ENCODE assay signal across 20 mouse cellular contexts in the genomic region with DNA sequence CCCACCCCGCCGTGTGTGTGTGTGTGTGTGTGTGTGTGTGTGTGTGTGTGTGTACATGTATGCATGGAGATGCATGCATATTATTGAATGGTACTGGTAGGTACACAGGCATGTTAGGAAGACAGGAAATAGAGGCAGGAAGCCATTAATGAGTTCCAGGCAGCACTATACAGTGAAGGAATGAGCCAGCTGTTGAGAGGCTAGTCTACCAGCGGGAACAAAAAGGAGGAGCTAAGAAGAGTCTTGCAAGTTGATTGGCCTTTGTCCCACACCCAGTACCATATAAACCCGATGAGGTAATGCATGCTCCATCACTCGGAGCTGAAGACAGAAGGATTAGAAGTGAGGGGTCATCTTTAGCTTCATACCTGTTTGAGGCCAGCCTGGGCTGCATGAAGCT. TPM values are rescaled to one million over a fixed set of nuclear protein-coding genes. Genes with fewer than 3 reads are reported as not detected.
DNase-seq lines count a peak whose midpoint lies in the region; ATAC-seq lines count a peak whose summit lies in the region.
"Had no signal": no experiment of that assay in that cellular context is flagged by ENCODE, and none has a peak within 500 bp of the region (broad histone marks: within the 10 kb centered on the region; RNA-seq: fewer than 3 reads in every experiment).

No protein-coding gene starts in this region.

- H3K4me3 ChIP-seq in kidney, embryonic 16.5 days (ENCODE audit: low read length) = no peak overlapping the region
- H3K4me3 ChIP-seq in hindbrain, embryonic 11.5 days (ENCODE audit: low read depth, low read length) = no peak overlapping the region
- H3K4me3 ChIP-seq in limb, embryonic 10.5 days = no peak overlapping the region
- no peak overlapping the region for H3K4me3 ChIP-seq in midbrain, embryonic 11.5 days (ENCODE audit: low read depth, low read length)
- H3K4me3 ChIP-seq: embryonic facial prominence, embryonic 12.5 days; layer of hippocampus, adult 2 months; left cerebral cortex, adult 2 months; midbrain, embryonic 12.5 days had no signal

- ATAC-seq in kidney, embryonic 16.5 days (ENCODE audit: low FRiP score, low TSS enrichment) = peak; percentile 29; the same call in 1 of the 2 replicates
- 0 out of 2 replicates have a peak, but pooled peaks have one; percentile 3 for ATAC-seq in hindbrain, embryonic 11.5 days (ENCODE audit: low FRiP score)
- no peak for ATAC-seq in activated CD4-positive, CD25-positive, alpha-beta regulatory T cell, adult 4 months
- ATAC-seq in erythroblast, adult 5-6 weeks (replicated peaks; ENCODE audit: low FRiP score, poor library complexity, severe bottlenecking) = no peak
- no peak for ATAC-seq in midbrain, embryonic 11.5 days (ENCODE audit: low FRiP score)
- ATAC-seq: Patski had no signal

- H3K9me3 ChIP-seq in kidney, embryonic 16.5 days (ENCODE audit: low read length) = no peaks in the 10 kb centered on the region
- H3K9me3 ChIP-seq in hindbrain, embryonic 11.5 days (ENCODE audit: control insufficient read depth, low read length) = no peaks in the 10 kb centered on the region
- H3K9me3 ChIP-seq in limb, embryonic 10.5 days (replicated peaks) = no peaks in the 10 kb centered on the region
- no peaks in the 10 kb centered on the region for H3K9me3 ChIP-seq in midbrain, embryonic 11.5 days (ENCODE audit: control insufficient read depth, low read length)
- H3K9me3 ChIP-seq: embryonic facial prominence, embryonic 12.5 days; midbrain, embryonic 12.5 days had no signal

- H3K27ac ChIP-seq in kidney, embryonic 16.5 days (ENCODE audit: low read length) = no peak overlapping the region
- 0 out of 2 replicates have a peak overlapping the region, but pooled peaks have one; percentile 1 for H3K27ac ChIP-seq in hindbrain, embryonic 11.5 days (ENCODE audit: low read depth, low read length)
- H3K27ac ChIP-seq in limb, embryonic 10.5 days = peak overlapping the region; percentile 76
- H3K27ac ChIP-seq in midbrain, embryonic 11.5 days (ENCODE audit: low read depth, low read length) = no peak overlapping the region
- H3K27ac ChIP-seq: embryonic facial prominence, embryonic 12.5 days; layer of hippocampus, adult 2 months; left cerebral cortex, adult 2 months; liver, embryonic 14.5 days; midbrain, embryonic 12.5 days had no signal

- WGBS in kidney, embryonic 16.5 days = 62% methylated on average over 5 of the region's 5 CpGs
- WGBS in hindbrain, embryonic 11.5 days = 78% methylated on average over 5 of the region's 5 CpGs
- WGBS in limb, embryonic 10.5 days = 50% methylated on average over 3 of the region's 5 CpGs
- 76% methylated on average over 5 of the region's 5 CpGs for WGBS in midbrain, embryonic 11.5 days

- H3K27me3 ChIP-seq in kidney, embryonic 16.5 days (ENCODE audit: insufficient read depth, low read length) = no peaks in the 10 kb centered on the region
- no peaks in the 10 kb centered on the region for H3K27me3 ChIP-seq in hindbrain, embryonic 11.5 days (ENCODE audit: control insufficient read depth, insufficient read depth, low read length)
- H3K27me3 ChIP-seq in limb, embryonic 10.5 days (ENCODE audit: low read depth, poor library complexity, severe bottlenecking) = no peaks in the 10 kb centered on the region
- no peaks in the 10 kb centered on the region for H3K27me3 ChIP-seq in midbrain, embryonic 11.5 days (ENCODE audit: control insufficient read depth, insufficient read depth, low read length)
- H3K27me3 ChIP-seq: embryonic facial prominence, embryonic 12.5 days; midbrain, embryonic 12.5 days; Patski had no signal

- no peak overlapping the region for H3K4me2 ChIP-seq in kidney, embryonic 16.5 days (replicated peaks; ENCODE audit: low read depth, low read length)
- H3K4me2 ChIP-seq in hindbrain, embryonic 11.5 days (replicated peaks; ENCODE audit: low read depth, low read length) = no peak overlapping the region
- no peak overlapping the region for H3K4me2 ChIP-seq in midbrain, embryonic 11.5 days
- H3K4me2 ChIP-seq: embryonic facial prominence, embryonic 12.5 days; midbrain, embryonic 12.5 days had no signal

- no peak overlapping the region for H3K9ac ChIP-seq in kidney, embryonic 16.5 days (replicated peaks; ENCODE audit: low read length)
- no peak overlapping the region for H3K9ac ChIP-seq in hindbrain, embryonic 11.5 days (ENCODE audit: low read depth, low read length)
- H3K9ac ChIP-seq in midbrain, embryonic 11.5 days (ENCODE audit: low read length) = no peak overlapping the region
- H3K9ac ChIP-seq: embryonic facial prominence, embryonic 12.5 days; liver, embryonic 14.5 days; midbrain, embryonic 12.5 days had no signal

- DNase-seq in kidney, postnatal 10 days = no peak
- peak; percentile 34 for DNase-seq in adipocyte (ENCODE audit: low spot score)
- DNase-seq in hindbrain, embryonic 11.5 days (ENCODE audit: low spot score) = no peak
- DNase-seq in limb, embryonic 10.5 days (ENCODE audit: low spot score) = no peak
- DNase-seq in midbrain, embryonic 11.5 days (ENCODE audit: low spot score, missing footprints) = no peak
- DNase-seq: cerebellum, postnatal 10 days; heart, adult 18-20 months; kidney, adult 2 months; lung, postnatal 4 days; right cerebral cortex, postnatal 4 days; thymus, postnatal 36 days had no signal

- peaks cover 13% of the 10 kb centered on the region; the same call in 1 of the 2 replicates for H3K4me1 ChIP-seq in kidney, embryonic 16.5 days (ENCODE audit: insufficient read depth, low read length)
- no peaks in the 10 kb centered on the region for H3K4me1 ChIP-seq in hindbrain, embryonic 11.5 days (replicated peaks; ENCODE audit: control insufficient read depth, insufficient read depth, low read length)
- peaks cover 25% of the 10 kb centered on the region for H3K4me1 ChIP-seq in limb, embryonic 10.5 days
- H3K4me1 ChIP-seq in midbrain, embryonic 11.5 days (ENCODE audit: control insufficient read depth, insufficient read depth, low read length) = no peaks in the 10 kb centered on the region

- peaks cover 38% of the 10 kb centered on the region for H3K36me3 ChIP-seq in kidney, embryonic 16.5 days (ENCODE audit: insufficient read depth, low read length)
- H3K36me3 ChIP-seq in hindbrain, embryonic 11.5 days (ENCODE audit: control insufficient read depth, insufficient read depth, low read length) = no peaks in the 10 kb centered on the region
- peaks cover 54% of the 10 kb centered on the region for H3K36me3 ChIP-seq in limb, embryonic 10.5 days
- H3K36me3 ChIP-seq in midbrain, embryonic 11.5 days (ENCODE audit: control insufficient read depth, insufficient read depth, low read length) = peaks cover 6% of the 10 kb centered on the region; the same call in 1 of the 2 replicates

RNA-seq across cellular contexts. Expression of a gene that starts 39.7 kb away (rescaled TPM):
- 7.6 and 7.7 TPM in 2 replicates for polyA plus RNA-seq in kidney, embryonic 16.5 days (2015; fragmentation: Nextera tagmentation; extraction: Ambion mirVana)
- polyA plus RNA-seq in hindbrain, embryonic 11.5 days (2014; fragmentation: Nextera tagmentation; extraction: Ambion mirVana) = 1.8 TPM in 2 replicates
- 6.0 and 10.0 TPM in 2 replicates for polyA plus RNA-seq in limb, embryonic 10.5 days (2016; fragmentation: Nextera tagmentation; extraction: Ambion mirVana)
- polyA plus RNA-seq in activated CD4-positive, CD25-positive, alpha-beta regulatory T cell, adult 4 months (2017; shearing (Covaris generic)) = 1 to 10 TPM in 1 of 2 experiments, not detected in 1; 1.1 TPM
- 16.1 and 19.6 TPM in 2 replicates for total RNA-seq in erythroblast, adult 5-6 weeks (2015; ENCODE audit: low replicate concordance)
- 19.0 and 19.8 TPM in 2 replicates for total RNA-seq in erythroblast, adult 5-6 weeks (2017; ENCODE audit: low replicate concordance)
- 2.2 and 2.3 TPM in 2 replicates for polyA plus RNA-seq in midbrain, embryonic 11.5 days (2014; fragmentation: Nextera tagmentation; extraction: Ambion mirVana)

Comparison
In these comparisons a context has a peak if more than half of its experiments do, and no peak if none do; other contexts are left out.
1. ATAC-seq: peak in kidney, embryonic 16.5 days (single experiment) and hindbrain, embryonic 11.5 days (single experiment); none in activated CD4-positive, CD25-positive, alpha-beta regulatory T cell, adult 4 months (single experiment), erythroblast, adult 5-6 weeks (single experiment) and midbrain, embryonic 11.5 days (single experiment).
2. H3K27ac ChIP-seq: peak in hindbrain, embryonic 11.5 days (single experiment) and limb, embryonic 10.5 days (single experiment); none in kidney, embryonic 16.5 days (single experiment) and midbrain, embryonic 11.5 days (single experiment).